Mouse (Mus musculus): Measurements from ENCODE around the gene Lrrc15.
A peak's percentile ranks its signal among the peaks of the same experiment; 100 is the strongest.

Gene Lrrc15

DNA sequence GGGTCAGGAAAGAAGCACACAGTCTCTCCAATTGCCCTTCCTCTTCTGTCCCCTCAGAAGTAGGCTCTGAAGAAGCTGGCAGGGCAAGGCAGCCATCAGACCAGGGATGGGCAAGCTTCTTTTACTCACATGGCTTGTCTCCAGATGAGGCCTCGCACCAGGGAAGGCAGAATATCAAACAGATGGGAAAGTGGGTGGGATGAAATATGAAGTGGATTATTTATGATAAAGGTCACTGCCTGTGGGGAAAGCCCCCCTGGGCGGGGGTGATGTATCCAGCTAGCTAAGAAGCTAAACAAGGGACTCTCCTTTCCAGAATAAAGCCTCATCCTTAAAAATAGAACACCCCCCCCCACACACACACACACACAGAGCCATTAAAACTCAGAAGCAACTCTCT, 47.5 kb downstream of the Lrrc15 start:
- DNase-seq: no peak

- no peak for DNase-seq
These were observed 48.2 kb downstream of the Lrrc15 start for GRCm38 (mm10) chr16:30234636-30235546.

DNA sequence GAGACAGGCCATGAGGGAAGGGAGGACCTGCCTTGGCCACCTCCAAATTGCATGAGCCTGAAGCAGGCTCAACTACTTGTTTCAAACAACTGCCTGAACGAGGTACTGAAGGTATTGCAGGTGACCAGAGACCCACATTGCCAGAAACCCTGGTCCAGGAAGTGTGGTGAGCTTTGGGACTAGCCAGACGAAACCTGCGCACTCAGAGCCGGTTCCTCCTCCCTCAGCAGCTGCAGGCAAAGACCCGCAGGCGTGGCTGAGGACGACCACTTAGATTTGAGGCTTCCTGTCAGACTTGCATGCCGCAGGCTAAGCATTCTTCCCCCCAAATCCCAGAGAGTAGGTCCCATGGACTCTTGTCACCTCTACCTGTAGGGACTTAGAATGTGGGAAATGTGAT, 49.0 kb downstream of the Lrrc15 start:
- DNase-seq: no peak

DNA sequence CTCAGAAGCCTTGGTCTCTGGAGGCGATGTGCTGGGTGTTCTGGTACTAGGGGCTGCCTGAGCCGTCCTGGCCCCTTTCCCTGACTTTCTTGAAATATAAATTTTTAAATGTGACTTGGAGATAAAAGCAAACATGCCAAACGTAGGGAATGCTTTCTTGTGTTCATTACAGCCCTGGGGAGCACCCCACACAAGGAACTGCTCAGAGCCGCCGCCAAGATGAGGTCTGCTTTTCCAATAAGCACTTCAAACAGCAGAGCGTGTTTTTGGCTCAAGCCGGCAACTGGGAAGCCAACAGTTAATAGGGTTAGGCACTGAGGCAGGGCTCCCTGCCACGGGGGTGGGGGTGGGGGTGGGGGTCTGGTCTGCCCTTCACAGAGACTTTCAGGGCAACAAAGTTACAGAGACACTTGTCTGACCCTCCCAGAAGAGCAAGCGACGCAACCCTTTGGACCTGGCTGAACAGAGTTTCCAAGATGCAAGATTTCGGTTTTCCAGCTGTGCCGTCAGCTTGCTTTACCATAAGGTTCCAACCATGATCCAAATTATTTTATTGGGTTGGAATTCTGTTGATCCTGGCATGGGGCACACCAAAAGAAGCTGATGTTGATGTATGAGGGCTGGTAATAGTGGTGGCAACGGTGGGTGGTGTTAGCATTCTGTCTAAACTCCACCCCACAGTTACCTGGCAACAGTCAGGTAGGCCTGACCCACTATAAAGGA, 51.0 kb downstream of the Lrrc15 start:
- no peak for DNase-seq

GRCm38 (mm10) chr16:30227352-30227751, 55.7 kb downstream of the Lrrc15 start:
- DNase-seq: no peak

DNA sequence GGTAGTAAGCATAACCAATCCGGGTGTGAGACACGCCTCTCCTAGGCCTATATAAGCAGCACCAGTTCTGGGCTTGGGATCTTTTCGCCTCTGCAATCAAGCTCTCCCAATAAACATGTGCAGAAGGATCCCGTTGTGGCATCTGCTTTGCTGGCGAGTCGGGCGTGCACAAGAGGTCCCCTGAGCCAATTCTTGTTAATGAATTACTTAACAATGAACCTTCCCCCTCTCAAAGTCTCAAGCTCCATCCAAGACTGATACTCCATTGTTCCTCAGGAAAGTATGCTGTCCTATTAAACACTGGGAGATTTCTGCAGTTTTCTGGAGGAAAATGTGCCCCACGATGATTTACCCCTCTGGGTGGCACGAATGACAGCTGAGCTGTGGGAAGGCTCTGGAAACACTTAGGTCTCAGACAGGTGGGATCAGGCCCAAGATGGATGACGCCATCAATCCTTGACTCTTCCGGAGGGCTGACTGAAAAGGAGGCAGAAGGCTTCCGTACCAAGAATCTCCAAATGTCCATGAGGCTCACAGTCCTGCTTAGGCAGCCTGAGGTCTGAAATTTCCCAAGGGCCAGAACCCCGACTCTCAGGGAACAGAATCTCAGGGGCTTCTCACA, 61.8 kb downstream of the Lrrc15 start:
- DNase-seq: peak; percentile 21
